In the genomic region with DNA sequence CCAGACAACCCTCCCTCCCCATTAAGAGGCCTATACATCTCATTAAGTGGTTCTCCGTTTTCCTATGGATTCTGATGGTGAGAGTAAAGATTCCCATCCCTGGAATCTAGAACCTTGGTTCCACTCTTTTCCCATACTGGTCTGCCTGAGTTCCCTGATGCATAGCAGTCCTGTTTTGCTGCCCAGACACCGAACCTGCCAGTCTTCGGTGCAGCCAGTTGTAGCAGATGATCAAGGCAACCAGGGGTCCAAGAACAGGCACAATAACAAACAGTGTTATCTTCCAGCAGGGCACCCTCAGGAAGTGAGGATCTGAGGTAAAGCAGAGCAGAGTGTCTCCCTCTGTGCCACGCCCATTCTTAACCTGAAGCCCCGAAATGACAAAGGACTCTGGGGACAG, we compare ENCODE assay signal across 25 mouse cellular contexts. TPM values are rescaled to one million over a fixed set of nuclear protein-coding genes. Genes with fewer than 3 reads are reported as not detected.
DNase-seq lines count a peak whose midpoint lies in the region; ATAC-seq and TF ChIP-seq lines count a peak whose summit lies in the region.
"Had no signal": no experiment of that assay in that cellular context is flagged by ENCODE, and none has a peak within 500 bp of the region (broad histone marks: within the 10 kb centered on the region; RNA-seq: fewer than 3 reads in every experiment).

No protein-coding gene starts in this region.

- ATAC-seq in hindbrain, embryonic 16.5 days, result peak; percentile 26; the same call in 1 of the 2 replicates
- ATAC-seq in neural tube, embryonic 15.5 days (ENCODE audit: low FRiP score), result peak; percentile 30; the same call in 1 of the 2 replicates
- ATAC-seq: inflammation-experienced regulatory T-cells, adult 6 months; intestine, postnatal 0 days had no signal

- H3K4me2 ChIP-seq in hindbrain, embryonic 16.5 days (ENCODE audit: low read length), result no peak overlapping the region
- no peak overlapping the region for H3K4me2 ChIP-seq in neural tube, embryonic 15.5 days
- H3K4me2 ChIP-seq: embryonic facial prominence, embryonic 13.5 days; hindbrain, embryonic 14.5 days had no signal

- no peak overlapping the region for H3K27ac ChIP-seq in hindbrain, embryonic 16.5 days (ENCODE audit: low read depth, low read length)
- no peak overlapping the region for H3K27ac ChIP-seq in hindbrain, embryonic 10.5 days
- no peak overlapping the region for H3K27ac ChIP-seq in neural tube, embryonic 15.5 days (replicated peaks)
- H3K27ac ChIP-seq in ES-E14 (ENCODE audit: insufficient read depth, low read depth, low read length, poor library complexity, severe bottlenecking), result peak overlapping the region; percentile 10; the same call in 1 of the 2 replicates
- H3K27ac ChIP-seq: embryonic facial prominence, embryonic 13.5 days; heart, embryonic 10.5 days; hindbrain, embryonic 14.5 days had no signal

- no peak for DNase-seq in hindbrain, embryonic 10.5 days (ENCODE audit: low spot score)
- no peak for DNase-seq in neural tube, embryonic 10.5 days (ENCODE audit: extremely low spot score, low spot score)
- no peak for DNase-seq in ES-E14 (ENCODE audit: low read depth, low spot score)
- DNase-seq in spleen, adult 12 weeks (ENCODE audit: low spot score), result no peak
- DNase-seq in gastrocnemius, postnatal 14 days, result no peak
- DNase-seq: adrenal gland, postnatal 10 days; cerebellum, adult 11 months; cerebellum, adult 8-10 months; cerebellum, postnatal 14 days; heart, adult 18-20 months; heart, postnatal 10 days; heart, postnatal 4 days; kidney, adult 8-10 months had no signal

- intact Hi-C loops in gastrocnemius, postnatal 14 days (cut with DNase I; ENCODE audit: low total_unique reads), result no loop called here

- 77% methylated on average over 5 of the region's 5 CpGs for WGBS in hindbrain, embryonic 16.5 days
- 75% methylated on average over 5 of the region's 5 CpGs for WGBS in hindbrain, embryonic 10.5 days
- WGBS in neural tube, embryonic 15.5 days, result 72% methylated on average over 5 of the region's 5 CpGs

- in situ Hi-C loops in ES-E14 (cut with MboI; ENCODE audit: low sequenced_read_pairs in 2 of 2, unreplicated experiment in 2 of 2), result no loop called here

- H3K9me3 ChIP-seq in hindbrain, embryonic 16.5 days (ENCODE audit: control insufficient read depth, low read length), result no peaks in the 10 kb centered on the region
- no peaks in the 10 kb centered on the region for H3K9me3 ChIP-seq in hindbrain, embryonic 10.5 days
- no peaks in the 10 kb centered on the region for H3K9me3 ChIP-seq in neural tube, embryonic 15.5 days (replicated peaks)
- no peaks in the 10 kb centered on the region for H3K9me3 ChIP-seq in ES-E14 (ENCODE audit: control insufficient read depth, insufficient read depth, low read depth, low read length)
- H3K9me3 ChIP-seq: embryonic facial prominence, embryonic 13.5 days; heart, embryonic 10.5 days had no signal

- no peak overlapping the region for H3K9ac ChIP-seq in hindbrain, embryonic 16.5 days (ENCODE audit: low read depth, low read length)
- no peak overlapping the region for H3K9ac ChIP-seq in neural tube, embryonic 15.5 days (replicated peaks)
- no peak overlapping the region for H3K9ac ChIP-seq in ES-E14 (ENCODE audit: insufficient read depth, low read depth, low read length, poor library complexity, severe bottlenecking)
- H3K9ac ChIP-seq: embryonic facial prominence, embryonic 13.5 days; hindbrain, embryonic 14.5 days had no signal

- H3K36me3 ChIP-seq in hindbrain, embryonic 16.5 days (ENCODE audit: control insufficient read depth, insufficient read depth, low read length), result peaks cover 21% of the 10 kb centered on the region
- peaks cover 47% of the 10 kb centered on the region for H3K36me3 ChIP-seq in hindbrain, embryonic 10.5 days
- H3K36me3 ChIP-seq in neural tube, embryonic 15.5 days, result peaks cover 50% of the 10 kb centered on the region
- H3K36me3 ChIP-seq in ES-E14 (ENCODE audit: control insufficient read depth, insufficient read depth, low read length, poor library complexity, severe bottlenecking), result peaks cover 39% of the 10 kb centered on the region

- H3K27me3 ChIP-seq in hindbrain, embryonic 16.5 days (replicated peaks; ENCODE audit: control insufficient read depth, insufficient read depth, low read length), result no peaks in the 10 kb centered on the region
- H3K27me3 ChIP-seq in hindbrain, embryonic 10.5 days (ENCODE audit: insufficient read depth, poor library complexity, severe bottlenecking), result no peaks in the 10 kb centered on the region
- H3K27me3 ChIP-seq in neural tube, embryonic 15.5 days (replicated peaks), result no peaks in the 10 kb centered on the region
- H3K27me3 ChIP-seq: embryonic facial prominence, embryonic 13.5 days had no signal

- no peak overlapping the region for H3K4me3 ChIP-seq in hindbrain, embryonic 16.5 days (ENCODE audit: low read length)
- H3K4me3 ChIP-seq in hindbrain, embryonic 10.5 days, result no peak overlapping the region
- H3K4me3 ChIP-seq in neural tube, embryonic 15.5 days (replicated peaks), result no peak overlapping the region
- H3K4me3 ChIP-seq in ES-E14 (ENCODE audit: insufficient read depth in 1 of 2, low read depth in 1 of 2, low read length in 2 of 2, poor library complexity in 1 of 2, severe bottlenecking in 1 of 2), result no peak overlapping the region
- H3K4me3 ChIP-seq: embryonic facial prominence, embryonic 13.5 days; heart, embryonic 10.5 days had no signal

- H3K4me1 ChIP-seq in hindbrain, embryonic 16.5 days (ENCODE audit: control insufficient read depth, insufficient read depth, low read depth, low read length), result no peaks in the 10 kb centered on the region
- H3K4me1 ChIP-seq in hindbrain, embryonic 10.5 days (replicated peaks), result no peaks in the 10 kb centered on the region
- peaks cover 13% of the 10 kb centered on the region; the same call in 1 of the 2 replicates for H3K4me1 ChIP-seq in neural tube, embryonic 15.5 days
- peaks cover 5 to 9% of the 10 kb centered on the region in 2 experiments; a peak in 3 of 4 replicates for H3K4me1 ChIP-seq in ES-E14 (ENCODE audit: control insufficient read depth in 2 of 2, insufficient read depth in 2 of 2, low read length in 2 of 2, poor library complexity in 1 of 2)
- H3K4me1 ChIP-seq: heart, embryonic 10.5 days had no signal

TF ChIP-seq in ES-E14, 5 proteins besides CTCF, POLR2A, EP300 and RAD21:
- TF ChIP-seq ZC3H11A (IDR thresholded peaks at IDR 0.05; ENCODE audit: borderline replicate concordance, low read depth, low read length) (no peak), ZNF384 (IDR thresholded peaks at IDR 0.05; ENCODE audit: low read depth, low read length) (no peak), HCFC1 (IDR thresholded peaks at IDR 0.05; ENCODE audit: borderline replicate concordance, insufficient read depth, low read length) (no peak), MAFK (IDR thresholded peaks at IDR 0.05; ENCODE audit: insufficient read depth, low read depth, low read length) (no peak), CHD2 (IDR thresholded peaks at IDR 0.05; ENCODE audit: low read depth, low read length) (no peak)
TF ChIP-seq in ES-E14: peak in this region for 0.

RNA-seq across cellular contexts. Expression of a gene that starts 11.1 kb away (rescaled TPM):
- polyA plus RNA-seq in hindbrain, embryonic 16.5 days (2015; fragmentation: Nextera tagmentation; extraction: Ambion mirVana), result 1.6 and 1.9 TPM in 2 replicates
- 0.19 and 0.34 TPM in 2 replicates for polyA plus RNA-seq in hindbrain, embryonic 10.5 days (2016; fragmentation: Nextera tagmentation; extraction: Ambion mirVana)
- 1.5 and 2.0 TPM in 2 replicates for polyA plus RNA-seq in neural tube, embryonic 15.5 days (2015; fragmentation: Nextera tagmentation; extraction: Ambion mirVana)
- 0.62 and 0.85 TPM in 2 replicates for total RNA-seq in ES-E14 (2012; rRNA removed)
- total RNA-seq in gastrocnemius, postnatal 14 days (2021), result not detected
- total RNA-seq: adrenal gland, postnatal 10 days; adrenal gland, postnatal 4 days; gastrocnemius, adult 8-10 months; gastrocnemius, postnatal 4 days; heart, adult 18-20 months; heart, postnatal 10 days; heart, postnatal 4 days had no signal
- polyA plus RNA-seq: brain, embryonic 14.5 days; heart, embryonic 14.5 days; inflammation-experienced regulatory T-cells, adult 6 months; intestine, postnatal 0 days had no signal

RNA-seq across cellular contexts. Expression of a gene that starts 11.2 kb away (rescaled TPM):
- polyA plus RNA-seq in hindbrain, embryonic 16.5 days (2015; fragmentation: Nextera tagmentation; extraction: Ambion mirVana), result 206 and 224 TPM in 2 replicates
- 79.9 and 96.9 TPM in 2 replicates for polyA plus RNA-seq in hindbrain, embryonic 10.5 days (2016; fragmentation: Nextera tagmentation; extraction: Ambion mirVana)
- 200 and 252 TPM in 2 replicates for polyA plus RNA-seq in neural tube, embryonic 15.5 days (2015; fragmentation: Nextera tagmentation; extraction: Ambion mirVana)
- 360 and 437 TPM in 2 replicates for total RNA-seq in ES-E14 (2012; rRNA removed)
- 1 to 10 TPM in 1 of 2 experiments, under 1 TPM in 1; 0.74 to 1.5 TPM for total RNA-seq in gastrocnemius, postnatal 14 days (2021)
- polyA plus RNA-seq: inflammation-experienced regulatory T-cells, adult 6 months had no signal

RNA-seq across cellular contexts. Expression of a gene that starts 22.8 kb away (rescaled TPM):
- polyA plus RNA-seq in hindbrain, embryonic 16.5 days (2015; fragmentation: Nextera tagmentation; extraction: Ambion mirVana), result 2.4 and 2.6 TPM in 2 replicates
- 0.68 and 1.1 TPM in 2 replicates for polyA plus RNA-seq in hindbrain, embryonic 10.5 days (2016; fragmentation: Nextera tagmentation; extraction: Ambion mirVana)
- 2.5 and 2.7 TPM in 2 replicates for polyA plus RNA-seq in neural tube, embryonic 15.5 days (2015; fragmentation: Nextera tagmentation; extraction: Ambion mirVana)
- 49.4 and 55.4 TPM in 2 replicates for total RNA-seq in ES-E14 (2012; rRNA removed)
- not detected for total RNA-seq in gastrocnemius, postnatal 14 days (2021)
- total RNA-seq: adrenal gland, postnatal 10 days; gastrocnemius, adult 8-10 months; heart, adult 18-20 months had no signal
- polyA plus RNA-seq: intestine, postnatal 0 days had no signal

RNA-seq across cellular contexts. Expression of a gene that starts 31.1 kb away (rescaled TPM):
- polyA plus RNA-seq in hindbrain, embryonic 16.5 days (2015; fragmentation: Nextera tagmentation; extraction: Ambion mirVana), result 0.36 and 0.50 TPM in 2 replicates
- not detected in 2 replicates for polyA plus RNA-seq in hindbrain, embryonic 10.5 days (2016; fragmentation: Nextera tagmentation; extraction: Ambion mirVana)
- polyA plus RNA-seq in neural tube, embryonic 15.5 days (2015; fragmentation: Nextera tagmentation; extraction: Ambion mirVana), result 0.27 TPM in 1 of 2 replicates, not detected in the other
- total RNA-seq in ES-E14 (2012; rRNA removed), result 14.8 and 16.9 TPM in 2 replicates
- under 1 TPM in 1 of 2 experiments, not detected in 1; 0.25 TPM for total RNA-seq in gastrocnemius, postnatal 14 days (2021)
- total RNA-seq: adrenal gland, postnatal 10 days; adrenal gland, postnatal 4 days; gastrocnemius, adult 8-10 months; gastrocnemius, postnatal 4 days; heart, postnatal 10 days; heart, postnatal 4 days had no signal
- polyA plus RNA-seq: embryonic facial prominence, embryonic 13.5 days; heart, embryonic 14.5 days; inflammation-experienced regulatory T-cells, adult 6 months; intestine, postnatal 0 days had no signal

RNA-seq across cellular contexts. Expression of a gene that starts 33.6 kb away (rescaled TPM):
- 82.9 and 85.5 TPM in 2 replicates for polyA plus RNA-seq in hindbrain, embryonic 16.5 days (2015; fragmentation: Nextera tagmentation; extraction: Ambion mirVana)
- 10.8 and 17.0 TPM in 2 replicates for polyA plus RNA-seq in hindbrain, embryonic 10.5 days (2016; fragmentation: Nextera tagmentation; extraction: Ambion mirVana)
- polyA plus RNA-seq in neural tube, embryonic 15.5 days (2015; fragmentation: Nextera tagmentation; extraction: Ambion mirVana), result 77.9 and 90.1 TPM in 2 replicates
- total RNA-seq in ES-E14 (2012; rRNA removed), result 60.9 and 106 TPM in 2 replicates
- total RNA-seq in gastrocnemius, postnatal 14 days (2021), result 10 to 100 TPM in 1 of 2 experiments, 1 to 10 TPM in 1; 9.8 to 10.3 TPM
